Mouse (Mus musculus) neural tube, embryonic 14.5 days (tissue): ENCODE measurements at regions not wholly inside any gene's neighbourhood (a gene's known extent, or its start where the extent isn't known, plus 50 kb on each side); places are given as distances from the start of the nearest gene placed in this dataset.

Experiments
- ATAC-seq: fragments of 200-750 bp; cut with Nextera tagmentation; 2 replicates; pipeline ENCODE4 v1.8.0; 2017; ENCODE audit warnings: low read depth, mild to moderate bottlenecking, moderate TSS enrichment, moderate library complexity
- H3K27ac ChIP-seq: fragments of 300-500 bp; sonication (generic); 2 replicates; pipeline ENCODE4 v1.5.1; 2014; ENCODE audit warnings: low read depth, mild to moderate bottlenecking, control low read depth, low read length, moderate library complexity, mixed read lengths
- H3K27me3 ChIP-seq: fragments of 300-500 bp; sonication (generic); 2 replicates; pipeline ENCODE4 v1.6.1; 2014; ENCODE audit warnings: low read length; ENCODE audit not compliant: control insufficient read depth, insufficient read depth
- H3K36me3 ChIP-seq: fragments of 300-500 bp; sonication (generic); 2 replicates; pipeline ENCODE4 v1.6.1; 2014; ENCODE audit warnings: low read length, mixed read lengths; ENCODE audit not compliant: control insufficient read depth, insufficient read depth
- H3K4me1 ChIP-seq: fragments of 300-500 bp; sonication (generic); 2 replicates; pipeline ENCODE4 v1.6.1; 2014; ENCODE audit warnings: low read length; ENCODE audit not compliant: control insufficient read depth, insufficient read depth
- H3K4me2 ChIP-seq: fragments of 300-500 bp; sonication (generic); 2 replicates; pipeline ENCODE4 v1.6.1; 2014; ENCODE audit warnings: mild to moderate bottlenecking, low read depth, low read length, control low read depth
- H3K4me3 ChIP-seq: fragments of 300-500 bp; sonication (generic); 2 replicates; pipeline ENCODE4 v1.5.1; 2014; ENCODE audit warnings: low read depth, low read length, control low read depth, mixed read lengths
- H3K9ac ChIP-seq: fragments of 300-500 bp; sonication (generic); replicated peaks from 2 replicates; pipeline ENCODE4 v1.6.1; 2014; ENCODE audit warnings: low read depth, mild to moderate bottlenecking, control low read depth, low read length, mixed read lengths
- H3K9me3 ChIP-seq: fragments of 300-500 bp; sonication (generic); 2 replicates; pipeline ENCODE4 v1.6.1; 2016; ENCODE audit warnings: low read length; ENCODE audit not compliant: control insufficient read depth
- WGBS: fragments of 180-500 bp; shearing (Covaris S2); extraction: QIAGEN DNeasy Blood & Tissue Kit; methylation state at CpG from one replicate; pipeline ENCODE4 v1.1.7; 2014; 5-methylcytosine and 5-hydroxymethylcytosine counted together

DNA sequence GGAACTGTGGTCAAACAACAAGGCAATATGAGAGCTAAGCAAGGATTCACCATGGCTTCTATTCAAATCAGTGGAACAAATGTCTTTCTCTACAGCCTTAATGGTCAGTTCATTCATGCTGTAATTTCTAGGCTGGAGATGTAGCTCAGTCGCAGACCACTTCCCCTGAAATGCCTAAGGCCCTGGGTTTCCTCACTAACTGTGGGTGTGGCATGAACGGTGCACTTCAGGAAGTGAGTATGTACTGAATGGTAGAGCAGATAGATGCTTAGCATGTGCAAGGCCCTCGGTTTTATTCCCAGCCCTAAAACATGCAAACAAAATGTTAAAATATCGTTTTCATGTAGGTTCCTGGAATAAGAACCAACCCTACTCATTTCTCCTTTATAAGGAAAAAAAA lies 129.3 kb upstream of the Sp8 start:
- no peaks in the 10 kb centered on the region for H3K9me3 ChIP-seq
- ATAC-seq, result no peak
- no peaks in the 10 kb centered on the region for H3K36me3 ChIP-seq
- H3K27ac ChIP-seq, result no peak overlapping the region
- H3K27me3 ChIP-seq, result no peaks in the 10 kb centered on the region
- no peak overlapping the region for H3K9ac ChIP-seq
- H3K4me1 ChIP-seq, result no peaks in the 10 kb centered on the region
- no peak overlapping the region for H3K4me2 ChIP-seq
- no peak overlapping the region for H3K4me3 ChIP-seq
- 79% methylated on average over 4 of the region's 4 CpGs for WGBS

DNA sequence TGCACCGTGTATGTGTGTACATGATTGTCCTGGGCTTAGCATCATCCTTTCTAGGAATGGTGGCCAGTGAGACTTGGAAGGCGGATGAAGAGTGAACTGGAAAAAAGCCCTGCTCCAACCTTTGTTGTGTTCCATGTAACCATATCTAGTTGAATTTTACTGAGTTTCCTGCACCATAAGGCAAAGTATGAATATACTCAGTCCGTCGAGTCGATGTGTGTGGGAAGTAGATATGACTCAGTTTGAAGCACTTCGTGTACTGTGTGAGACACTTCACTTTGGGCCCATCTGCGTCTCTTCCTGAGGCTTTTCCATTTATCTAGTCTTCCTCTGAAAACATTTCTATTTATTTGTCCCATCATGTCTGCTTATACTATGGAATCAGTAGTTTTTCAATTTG lies 139.5 kb upstream of the Sp8 start:
- no peak for ATAC-seq
- Histone ChIP-seq H3K9me3 (no peaks in the 10 kb centered on the region), H3K36me3 (no peaks in the 10 kb centered on the region), H3K27me3 (no peaks in the 10 kb centered on the region), H3K4me1 (peaks cover 11% of the 10 kb centered on the region; the same call in 1 of the 2 replicates), H3K9ac (no peak overlapping the region), H3K4me2 (no peak overlapping the region), H3K4me3 (no peak overlapping the region), H3K27ac (no peak overlapping the region)
- WGBS, result 93% methylated on average over 7 of the region's 7 CpGs

DNA sequence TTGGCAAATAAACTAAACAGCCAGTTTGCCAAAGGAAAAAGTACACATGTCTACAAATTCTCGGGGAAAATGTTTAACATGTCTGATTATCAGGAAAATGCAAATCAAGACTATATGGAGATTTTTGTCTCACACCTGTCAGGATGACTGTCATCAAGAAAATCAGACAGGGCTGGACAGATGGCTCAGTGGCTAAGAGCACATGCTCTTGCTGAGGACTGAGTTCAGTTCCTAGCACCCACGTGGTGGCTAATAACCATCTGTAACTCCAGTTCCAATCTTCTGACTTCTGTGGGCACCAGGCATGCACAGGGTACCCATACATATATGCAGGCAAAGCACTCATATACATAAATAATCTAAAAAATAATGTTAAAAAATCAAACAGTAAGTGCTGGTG lies 141.3 kb upstream of the Sp8 start:
- ATAC-seq, result no peak
- Histone ChIP-seq H3K27ac (no peak overlapping the region), H3K9me3 (no peaks in the 10 kb centered on the region), H3K4me2 (no peak overlapping the region), H3K4me3 (no peak overlapping the region), H3K9ac (no peak overlapping the region), H3K4me1 (peaks cover 11% of the 10 kb centered on the region; the same call in 1 of the 2 replicates), H3K27me3 (no peaks in the 10 kb centered on the region), H3K36me3 (no peaks in the 10 kb centered on the region)
- 91% methylated on average over 2 of the region's 2 CpGs for WGBS

DNA sequence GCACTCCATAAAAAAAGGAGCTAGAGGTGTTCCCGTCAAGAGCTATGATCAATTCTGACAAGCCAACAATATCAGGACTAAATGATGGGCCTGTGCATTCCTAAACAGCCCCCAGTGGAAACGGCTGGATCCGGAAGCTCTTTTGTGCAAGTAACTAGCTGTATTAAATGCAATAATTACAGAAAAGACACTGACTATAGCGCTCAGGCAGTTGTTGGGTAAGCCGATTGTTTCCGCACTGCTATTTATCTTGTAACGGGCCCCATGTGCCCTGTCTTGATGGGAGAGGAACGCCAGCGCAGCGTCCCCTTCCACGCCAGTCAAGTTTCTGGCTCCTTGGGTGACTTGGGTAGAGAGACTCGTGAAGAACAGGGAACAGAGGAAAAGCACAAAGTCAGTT lies 142.4 kb upstream of the Sp8 start:
- Histone ChIP-seq H3K36me3 (no peaks in the 10 kb centered on the region), H3K9ac (no peak overlapping the region), H3K4me2 (peak overlapping the region; percentile 29), H3K27me3 (no peaks in the 10 kb centered on the region), H3K4me1 (peaks cover 11% of the 10 kb centered on the region; the same call in 1 of the 2 replicates), H3K9me3 (no peaks in the 10 kb centered on the region), H3K27ac (no peak overlapping the region), H3K4me3 (no peak overlapping the region)
- 15% methylated on average over 12 of the region's 12 CpGs for WGBS
- peak; percentile 46 for ATAC-seq

DNA sequence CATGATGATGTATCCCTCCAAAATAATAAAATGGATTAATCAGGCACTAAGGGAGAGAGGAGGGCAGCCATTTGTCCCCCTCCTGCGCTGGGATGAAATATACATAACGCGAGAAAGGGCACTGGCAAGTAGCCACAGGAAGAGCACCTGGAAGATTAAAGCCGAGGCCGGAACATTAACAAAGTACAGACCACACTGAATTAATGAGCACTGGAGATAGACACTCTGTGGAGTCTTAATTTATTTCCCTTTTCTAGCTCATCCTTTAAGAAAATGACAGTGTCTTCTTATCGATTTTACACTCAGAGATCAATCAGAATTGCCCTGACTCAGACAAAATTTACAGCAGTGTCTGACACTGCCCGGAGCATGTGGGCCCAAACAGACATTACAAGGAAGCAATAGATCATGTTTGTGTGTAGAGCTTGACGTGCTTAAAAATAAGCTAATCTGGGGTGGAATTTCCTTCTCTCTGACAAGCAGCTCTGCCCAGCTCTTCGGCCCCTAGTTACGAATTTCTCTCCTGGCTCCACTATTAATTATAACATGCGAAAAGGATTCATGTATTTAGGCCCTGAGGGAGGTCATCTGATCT lies 143.0 kb upstream of the Sp8 start:
- no peak overlapping the region for H3K9ac ChIP-seq
- no peaks in the 10 kb centered on the region for H3K27me3 ChIP-seq
- no peaks in the 10 kb centered on the region for H3K36me3 ChIP-seq
- no peak overlapping the region for H3K27ac ChIP-seq
- no peak overlapping the region for H3K4me3 ChIP-seq
- ATAC-seq, result peak; percentile 73
- WGBS, result 28% methylated on average over 11 of the region's 11 CpGs
- peak overlapping the region; percentile 29 for H3K4me2 ChIP-seq
- peaks cover 11% of the 10 kb centered on the region; the same call in 1 of the 2 replicates for H3K4me1 ChIP-seq
- H3K9me3 ChIP-seq, result no peaks in the 10 kb centered on the region

DNA sequence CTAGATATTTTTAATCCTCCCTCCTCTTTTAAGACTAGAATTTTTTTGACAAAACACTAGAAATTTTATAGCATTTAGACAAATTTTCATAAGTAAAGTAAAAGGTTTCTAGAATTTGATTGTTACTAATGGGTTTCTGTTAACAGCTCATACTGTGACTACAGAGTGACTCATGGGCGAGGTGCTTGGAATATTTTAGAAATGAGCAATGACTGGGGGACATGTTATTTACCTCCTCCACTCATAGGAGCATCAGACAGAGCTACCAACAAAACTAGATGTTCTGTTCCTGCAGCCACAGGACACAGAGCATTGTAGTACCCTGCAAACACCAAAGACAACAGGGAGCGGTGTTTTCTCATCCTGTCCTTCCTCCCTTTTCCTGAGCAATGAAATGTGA lies 144.3 kb upstream of the Sp8 start:
- no peak overlapping the region for H3K27ac ChIP-seq
- no peaks in the 10 kb centered on the region for H3K36me3 ChIP-seq
- no peak overlapping the region for H3K4me2 ChIP-seq
- WGBS, result 80% methylated on average over 2 of the region's 2 CpGs
- ATAC-seq, result no peak
- no peaks in the 10 kb centered on the region for H3K9me3 ChIP-seq
- H3K4me1 ChIP-seq, result peaks cover 11% of the 10 kb centered on the region; the same call in 1 of the 2 replicates
- no peak overlapping the region for H3K4me3 ChIP-seq
- no peaks in the 10 kb centered on the region for H3K27me3 ChIP-seq
- H3K9ac ChIP-seq, result no peak overlapping the region

DNA sequence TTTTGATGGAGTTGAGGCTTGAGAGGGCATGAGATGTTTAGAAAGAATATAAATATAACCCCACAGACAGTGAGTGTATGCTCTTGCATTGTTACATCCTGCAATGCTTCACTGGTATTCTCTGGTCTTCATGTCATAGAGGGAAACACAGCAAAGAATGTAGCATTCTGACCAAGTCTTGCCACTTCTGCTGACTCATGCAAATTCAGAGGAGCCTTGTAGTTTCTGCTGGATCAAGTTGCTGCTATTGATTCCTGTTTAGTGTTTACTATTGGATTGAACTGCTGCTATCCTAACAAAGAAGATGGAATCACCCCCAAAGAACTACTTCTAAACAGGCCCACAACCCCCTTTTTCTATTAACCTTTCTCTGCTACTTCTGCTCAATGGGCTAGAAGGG lies 148.0 kb upstream of the Sp8 start:
- Histone ChIP-seq H3K27ac (no peak overlapping the region), H3K4me3 (no peak overlapping the region), H3K4me1 (peaks cover 2% of the 10 kb centered on the region; the same call in 1 of the 2 replicates), H3K27me3 (no peaks in the 10 kb centered on the region), H3K9ac (no peak overlapping the region), H3K4me2 (no peak overlapping the region), H3K36me3 (no peaks in the 10 kb centered on the region), H3K9me3 (no peaks in the 10 kb centered on the region)
- ATAC-seq, result no peak

DNA sequence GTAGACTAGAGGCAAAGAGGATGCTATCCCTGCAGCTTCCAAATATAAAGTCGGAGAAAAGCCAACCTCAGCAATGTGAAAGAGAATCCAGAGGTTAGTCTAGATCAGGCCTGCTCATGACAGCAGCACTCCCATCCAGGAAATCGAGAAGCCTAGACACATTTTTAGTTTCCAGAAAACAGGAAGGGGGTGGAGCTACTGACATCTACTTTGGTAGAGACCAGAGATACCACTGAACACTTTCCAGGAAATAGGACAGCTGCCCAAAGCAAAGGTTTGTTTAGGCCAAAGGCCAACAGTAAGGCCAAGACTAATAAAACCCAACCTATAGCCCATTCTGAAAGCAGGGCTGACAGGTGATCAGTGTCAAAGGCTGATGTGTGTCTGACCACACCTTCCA lies 151.4 kb upstream of the Sp8 start:
- H3K4me3 ChIP-seq, result no peak overlapping the region
- 84% methylated on average over 2 of the region's 2 CpGs for WGBS
- H3K36me3 ChIP-seq, result no peaks in the 10 kb centered on the region
- no peaks in the 10 kb centered on the region for H3K27me3 ChIP-seq
- ATAC-seq, result no peak
- H3K4me1 ChIP-seq, result no peaks in the 10 kb centered on the region
- H3K9ac ChIP-seq, result no peak overlapping the region
- H3K27ac ChIP-seq, result no peak overlapping the region
- H3K9me3 ChIP-seq, result no peaks in the 10 kb centered on the region
- H3K4me2 ChIP-seq, result no peak overlapping the region

DNA sequence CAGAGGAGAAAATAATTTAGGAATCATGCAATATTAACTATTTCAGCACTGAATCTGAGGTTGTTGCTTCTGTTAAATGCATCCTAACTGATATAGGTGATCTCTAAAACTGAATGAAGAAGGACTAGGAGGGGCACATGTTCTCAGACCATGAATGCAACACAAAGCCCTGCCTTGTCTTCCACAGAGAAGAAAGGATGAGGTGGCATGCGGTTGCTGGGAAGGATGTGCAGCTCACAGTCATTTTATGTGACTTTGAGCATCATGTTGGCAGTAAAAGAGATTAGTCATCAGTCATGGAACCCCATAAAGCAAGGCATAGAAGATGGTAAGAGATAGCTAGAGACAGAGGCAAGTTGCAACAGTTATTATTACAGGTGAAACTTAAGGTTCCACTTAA lies 163.2 kb upstream of the Sp8 start:
- Histone ChIP-seq H3K4me3 (no peak overlapping the region), H3K9me3 (no peaks in the 10 kb centered on the region), H3K4me2 (no peak overlapping the region), H3K27ac (no peak overlapping the region), H3K36me3 (no peaks in the 10 kb centered on the region), H3K4me1 (no peaks in the 10 kb centered on the region), H3K9ac (no peak overlapping the region), H3K27me3 (no peaks in the 10 kb centered on the region)
- ATAC-seq, result no peak
- whole genome bisulfite sequencing, result 100% methylated on average over 1 of the region's 1 CpGs
